Comparison of ENCODE assay signal across 21 mouse cellular contexts in genomic region chr4:136349616-136350015, GRCm38 (mm10). TPM values are rescaled to one million over a fixed set of nuclear protein-coding genes. Genes with fewer than 3 reads are reported as not detected.
DNase-seq lines count a peak whose midpoint lies in the region; ATAC-seq and TF ChIP-seq lines count a peak whose summit lies in the region.
"Had no signal": no experiment of that assay in that cellular context is flagged by ENCODE, and none has a peak within 500 bp of the region (broad histone marks: within the 10 kb centered on the region; RNA-seq: fewer than 3 reads in every experiment).

No protein-coding gene starts in this region.

- H3K4me1 ChIP-seq in heart, embryonic 10.5 days, result no peaks in the 10 kb centered on the region
- H3K4me1 ChIP-seq in heart, embryonic 11.5 days (ENCODE audit: control insufficient read depth, insufficient read depth, low read length), result no peaks in the 10 kb centered on the region
- H3K4me1 ChIP-seq in lung, postnatal 0 days (ENCODE audit: insufficient read depth, low read depth, low read length), result no peaks in the 10 kb centered on the region

- WGBS in heart, embryonic 10.5 days, result 55% methylated on average over 6 of the region's 6 CpGs
- 59% methylated on average over 6 of the region's 6 CpGs for WGBS in heart, embryonic 11.5 days (ENCODE audit: insufficient replicate concordance)
- WGBS in lung, postnatal 0 days, result 59% methylated on average over 6 of the region's 6 CpGs

- no peak for ATAC-seq in heart, embryonic 11.5 days (replicated peaks; ENCODE audit: insufficient number of reproducible peaks, low FRiP score, low TSS enrichment)
- peak; percentile 38; the same call in 1 of the 2 replicates for ATAC-seq in lung, postnatal 0 days
- ATAC-seq: activated CD4-positive, CD25-positive, alpha-beta regulatory T cell, adult 4 months; CD4-positive, CD25-positive, alpha-beta regulatory T cell, adult 4 months; Patski had no signal

- no peaks in the 10 kb centered on the region for H3K27me3 ChIP-seq in heart, embryonic 10.5 days (ENCODE audit: insufficient read depth, poor library complexity, severe bottlenecking)
- no peaks in the 10 kb centered on the region for H3K27me3 ChIP-seq in heart, embryonic 11.5 days (ENCODE audit: control insufficient read depth, insufficient read depth, low read length)
- no peaks in the 10 kb centered on the region for H3K27me3 ChIP-seq in lung, postnatal 0 days (replicated peaks; ENCODE audit: insufficient read depth, low read length)
- H3K27me3 ChIP-seq: CH12.LX, Patski had no signal

- H3K9ac ChIP-seq in heart, embryonic 11.5 days (ENCODE audit: low read depth, low read length), result no peak overlapping the region
- no peak overlapping the region for H3K9ac ChIP-seq in lung, postnatal 0 days (replicated peaks; ENCODE audit: low read depth)

- peak; percentile 59 for DNase-seq in heart, adult 11 months
- DNase-seq in heart, adult 18-20 months, result no peak
- peak; percentile 56 for DNase-seq in heart, embryonic 10.5 days (ENCODE audit: low spot score)
- DNase-seq in lung, postnatal 0 days (ENCODE audit: low spot score), result no peak
- DNase-seq in lung, postnatal 36 days, result no peak
- DNase-seq: adrenal gland, adult 2 months; adrenal gland, adult 8-10 months; adrenal gland, postnatal 10 days; adrenal gland, postnatal 14 days; adrenal gland, postnatal 25 days; adrenal gland, postnatal 36 days; B cell, adult 2 months; cerebellum, adult 11 months; cerebellum, adult 11-12 months; cerebellum, adult 18-20 months had no signal

- peaks cover 82% of the 10 kb centered on the region for H3K36me3 ChIP-seq in heart, embryonic 10.5 days
- H3K36me3 ChIP-seq in heart, embryonic 11.5 days (ENCODE audit: control insufficient read depth, insufficient read depth, low read length), result peaks cover 22% of the 10 kb centered on the region
- H3K36me3 ChIP-seq in lung, postnatal 0 days (ENCODE audit: insufficient read depth, low read length), result peaks cover 27% of the 10 kb centered on the region; the same call in 1 of the 2 replicates

- H3K4me2 ChIP-seq in heart, embryonic 11.5 days, result no peak overlapping the region
- H3K4me2 ChIP-seq in lung, postnatal 0 days (replicated peaks; ENCODE audit: low read depth, low read length), result no peak overlapping the region

- no peak for TF ChIP-seq EP300 in lung, postnatal 0 days (IDR thresholded peaks at IDR 0.05)

- no peak overlapping the region for H3K27ac ChIP-seq in heart, embryonic 10.5 days
- no peak overlapping the region for H3K27ac ChIP-seq in heart, embryonic 11.5 days (ENCODE audit: low read depth, low read length)
- H3K27ac ChIP-seq in lung, postnatal 0 days (ENCODE audit: low read length), result no peak overlapping the region

- TF ChIP-seq CTCF in lung, postnatal 0 days (IDR thresholded peaks at IDR 0.05), result no peak

- no peak overlapping the region for H3K4me3 ChIP-seq in heart, embryonic 10.5 days
- no peak overlapping the region for H3K4me3 ChIP-seq in heart, embryonic 11.5 days (ENCODE audit: low read depth, low read length)
- no peak overlapping the region for H3K4me3 ChIP-seq in lung, postnatal 0 days (ENCODE audit: low read depth, low read length)

- no peaks in the 10 kb centered on the region for H3K9me3 ChIP-seq in heart, embryonic 10.5 days
- no peaks in the 10 kb centered on the region for H3K9me3 ChIP-seq in heart, embryonic 11.5 days (replicated peaks; ENCODE audit: control insufficient read depth, low read length)
- no peaks in the 10 kb centered on the region for H3K9me3 ChIP-seq in lung, postnatal 0 days (ENCODE audit: low read length)
- H3K9me3 ChIP-seq: G1E had no signal

RNA-seq across cellular contexts. Expression of gene Hnrnpr, which starts 38.9 kb away (rescaled TPM):
- 10 to 100 TPM; 41.9 to 46.0 TPM for total RNA-seq in heart, adult 18-20 months (2021)
- 126 and 148 TPM in 2 replicates for polyA plus RNA-seq in heart, embryonic 10.5 days (2016; fragmentation: Nextera tagmentation; extraction: Ambion mirVana)
- 85.8 and 87.1 TPM in 2 replicates for polyA plus RNA-seq in heart, embryonic 11.5 days (2014; fragmentation: Nextera tagmentation; extraction: Ambion mirVana)
- polyA plus RNA-seq in lung, postnatal 0 days (2015; fragmentation: Nextera tagmentation; extraction: Ambion mirVana), result 82.2 and 82.9 TPM in 2 replicates

Comparison
In these comparisons a context has a peak if more than half of its experiments do, and no peak if none do; other contexts are left out.
1. DNase-seq: peak in heart, adult 11 months (single experiment) and heart, embryonic 10.5 days (single experiment); none in heart, adult 18-20 months (0 of 2), lung, postnatal 0 days (single experiment) and lung, postnatal 36 days (single experiment).